Mouse (Mus musculus): ENCODE data around the gene Gli1. TPM values are rescaled to one million over a fixed set of nuclear protein-coding genes. Genes with fewer than 3 reads are reported as not detected.
A peak's percentile ranks its signal among the peaks of the same experiment; 100 is the strongest.

Gli1 gene
- polyA plus RNA-seq, 1 experiment from 2014 or later: 16.5 TPM

DNA sequence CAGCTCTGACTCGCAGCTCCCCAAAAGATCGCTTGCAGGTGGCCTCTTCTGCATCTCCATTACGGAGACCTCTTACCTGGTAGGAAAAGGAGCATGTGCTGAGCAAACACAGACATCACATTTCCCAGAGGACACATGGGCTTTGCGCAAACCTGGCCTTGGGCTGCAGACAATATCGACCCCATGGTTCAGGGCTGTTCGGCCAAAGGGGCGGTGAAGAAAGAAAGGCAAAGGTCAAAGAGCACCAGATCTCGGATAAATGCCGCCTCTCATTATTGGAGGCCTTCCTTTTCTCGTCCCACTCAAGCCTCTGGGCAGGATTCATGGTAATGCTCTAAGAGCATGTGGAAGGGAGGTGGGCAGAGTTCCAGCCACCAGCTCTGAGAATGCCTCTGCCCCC, 13.6 kb upstream of the Gli1 start:
- H3K36me3 ChIP-seq: no peaks in the 10 kb centered on the region
- H3K27me3 ChIP-seq: no peaks in the 10 kb centered on the region
- no peak for ATAC-seq (ENCODE audit: low FRiP score, low read depth)
- no peak overlapping the region for H3K4me3 ChIP-seq
- H3K9me3 ChIP-seq: no peaks in the 10 kb centered on the region
- no peak overlapping the region for H3K4me2 ChIP-seq (replicated peaks)
- H3K27ac ChIP-seq: no peak overlapping the region
- H3K9ac ChIP-seq: no peak overlapping the region
- peaks cover 12% of the 10 kb centered on the region for H3K4me1 ChIP-seq
- WGBS: 75% methylated on average over 10 of the region's 10 CpGs

DNA sequence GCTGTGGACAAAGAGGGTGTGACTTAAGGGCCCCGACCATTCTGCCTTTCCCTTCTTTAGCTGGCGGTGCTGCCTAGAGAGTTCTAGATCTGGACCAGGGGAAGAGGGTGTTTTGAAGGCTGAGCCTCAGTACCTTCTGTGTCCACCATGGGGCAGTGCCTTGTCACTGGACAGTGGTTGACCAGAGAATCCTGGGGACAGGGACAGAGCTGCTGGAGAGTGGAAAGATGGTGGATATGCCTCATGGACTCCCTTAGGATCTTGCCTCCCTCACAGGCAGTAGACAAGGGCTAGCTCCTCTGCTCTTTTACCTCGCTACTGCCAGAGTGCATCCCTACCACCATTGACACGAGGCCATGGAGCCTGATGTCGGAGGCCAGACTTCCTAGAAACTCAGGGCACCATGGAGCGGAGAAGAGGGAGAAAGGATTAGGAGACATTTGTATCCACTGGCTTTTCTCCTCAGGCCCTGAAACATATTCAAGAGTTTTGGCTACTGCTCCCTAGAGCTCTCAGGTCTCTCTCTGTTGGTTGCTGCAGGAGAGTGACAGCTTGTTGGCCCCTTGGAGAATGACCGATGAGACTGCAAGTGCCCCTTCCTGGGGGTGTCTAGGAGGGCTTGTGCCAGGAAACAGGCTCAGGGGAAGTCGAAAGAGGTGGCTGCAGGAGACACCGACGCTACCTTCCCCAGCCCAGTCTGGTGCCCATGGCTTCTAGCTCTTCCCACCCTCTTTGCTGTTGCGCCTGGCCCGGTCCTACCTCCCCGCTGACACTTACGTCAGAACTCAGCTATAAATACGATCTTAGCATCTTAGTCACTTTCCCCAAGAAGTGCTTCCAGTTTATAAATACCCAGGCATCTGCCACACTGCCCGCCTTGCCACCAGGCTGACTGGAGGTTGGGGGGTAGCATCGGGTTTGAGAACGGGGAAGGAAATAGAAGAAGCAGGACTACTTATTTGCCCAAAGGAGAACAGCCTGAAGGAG, 12.4 kb upstream of the Gli1 start, which contains the start of gene Inhbe:
Gene Inhbe (minus strand): TSS at position 503 of the 987 bp plus-strand sequence.
- Histone ChIP-seq H3K9me3 (no peaks in the 10 kb centered on the region), H3K9ac (no peak within 1 kb of the TSS), H3K4me1 (peaks cover 12% of the 10 kb centered on the region), H3K4me2 (replicated peaks) (no peak within 1 kb of the TSS), H3K36me3 (no peaks in the 10 kb centered on the region), H3K27me3 (no peaks in the 10 kb centered on the region), H3K27ac (no peak within 1 kb of the TSS), H3K4me3 (no peak within 1 kb of the TSS)
- 87% methylated on average over 18 of the region's 18 CpGs for WGBS
- ATAC-seq (ENCODE audit: low FRiP score, low read depth): no peak

DNA sequence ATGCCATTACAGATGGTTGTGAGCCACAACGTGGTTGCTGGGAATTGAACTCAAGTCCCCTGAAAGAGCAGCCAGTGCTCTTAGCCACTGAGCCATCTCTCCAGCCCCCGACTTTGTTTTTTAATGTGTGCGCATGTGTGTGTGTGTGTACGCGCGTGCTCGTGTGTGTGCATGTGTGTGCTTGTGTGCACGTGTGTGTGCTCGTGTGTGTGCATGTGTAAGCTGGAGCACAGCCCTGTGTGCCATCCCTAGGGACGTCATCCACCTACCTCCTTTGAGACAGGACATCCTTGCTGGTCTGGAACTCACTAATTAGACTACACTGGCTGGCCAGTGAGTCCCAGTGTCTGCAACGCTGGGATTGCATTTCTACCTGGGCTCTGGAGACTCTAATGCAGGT, 11.0 kb upstream of the Gli1 start:
- Histone ChIP-seq H3K36me3 (no peaks in the 10 kb centered on the region), H3K9ac (no peak overlapping the region), H3K4me3 (no peak overlapping the region), H3K27me3 (no peaks in the 10 kb centered on the region), H3K27ac (no peak overlapping the region), H3K9me3 (no peaks in the 10 kb centered on the region), H3K4me1 (peaks cover 12% of the 10 kb centered on the region), H3K4me2 (replicated peaks) (no peak overlapping the region)
- WGBS: 88% methylated on average over 11 of the region's 11 CpGs
- ATAC-seq (ENCODE audit: low FRiP score, low read depth): no peak

DNA sequence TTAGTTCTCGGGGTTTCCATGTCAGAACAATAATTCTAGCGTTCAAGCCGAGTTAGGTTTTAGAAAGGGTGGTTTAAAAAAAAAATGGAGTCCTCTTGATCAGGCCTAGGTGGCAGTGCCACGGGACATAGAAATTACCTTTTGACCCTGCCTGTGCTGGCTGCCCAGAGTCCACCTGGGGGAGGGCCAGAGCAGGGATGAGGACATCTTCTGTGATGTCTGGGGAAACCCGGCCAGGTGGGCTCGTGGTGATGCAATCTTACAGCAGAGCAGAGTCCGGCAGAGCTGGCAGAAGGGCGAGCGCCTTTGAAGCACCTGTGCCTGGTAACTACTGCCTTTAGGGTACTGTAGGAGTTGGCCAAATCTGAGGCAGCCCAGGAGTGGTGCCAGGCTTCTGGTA, 10.4 kb upstream of the Gli1 start:
- ATAC-seq (ENCODE audit: low FRiP score, low read depth): no peak
- 70% methylated on average over 9 of the region's 9 CpGs for WGBS
- Histone ChIP-seq H3K36me3 (no peaks in the 10 kb centered on the region), H3K9ac (no peak overlapping the region), H3K4me3 (no peak overlapping the region), H3K9me3 (no peaks in the 10 kb centered on the region), H3K4me1 (peaks cover 12% of the 10 kb centered on the region), H3K4me2 (replicated peaks) (no peak overlapping the region), H3K27ac (no peak overlapping the region), H3K27me3 (no peaks in the 10 kb centered on the region)

- Histone ChIP-seq H3K27ac (no peak overlapping the region), H3K36me3 (no peaks in the 10 kb centered on the region), H3K9me3 (no peaks in the 10 kb centered on the region), H3K9ac (0 out of 2 replicates have a peak overlapping the region, but pooled peaks have one; percentile 53), H3K4me1 (peaks cover 12% of the 10 kb centered on the region), H3K4me2 (replicated peaks) (no peak overlapping the region), H3K4me3 (no peak overlapping the region), H3K27me3 (no peaks in the 10 kb centered on the region)
- ATAC-seq (ENCODE audit: low FRiP score, low read depth): 0 out of 2 replicates have a peak, but pooled peaks have one; percentile 28
- 70% methylated on average over 8 of the region's 8 CpGs for WGBS
Observed at GRCm38 (mm10) chr10:127351719-127352118, 9.9 kb upstream of the Gli1 start.

GRCm38 (mm10) chr10:127351285-127351595, 9.5 kb upstream of the Gli1 start:
- Histone ChIP-seq H3K36me3 (no peaks in the 10 kb centered on the region), H3K27ac (no peak overlapping the region), H3K27me3 (no peaks in the 10 kb centered on the region), H3K4me1 (peaks cover 12% of the 10 kb centered on the region), H3K4me3 (peak overlapping the region; percentile 27; the same call in 1 of the 2 replicates), H3K9ac (peak overlapping the region; percentile 53; the same call in 1 of the 2 replicates), H3K4me2 (replicated peaks) (peak overlapping the region; percentile 60), H3K9me3 (no peaks in the 10 kb centered on the region)
- 76% methylated on average over 8 of the region's 8 CpGs for WGBS
- no peak for ATAC-seq (ENCODE audit: low FRiP score, low read depth)

DNA sequence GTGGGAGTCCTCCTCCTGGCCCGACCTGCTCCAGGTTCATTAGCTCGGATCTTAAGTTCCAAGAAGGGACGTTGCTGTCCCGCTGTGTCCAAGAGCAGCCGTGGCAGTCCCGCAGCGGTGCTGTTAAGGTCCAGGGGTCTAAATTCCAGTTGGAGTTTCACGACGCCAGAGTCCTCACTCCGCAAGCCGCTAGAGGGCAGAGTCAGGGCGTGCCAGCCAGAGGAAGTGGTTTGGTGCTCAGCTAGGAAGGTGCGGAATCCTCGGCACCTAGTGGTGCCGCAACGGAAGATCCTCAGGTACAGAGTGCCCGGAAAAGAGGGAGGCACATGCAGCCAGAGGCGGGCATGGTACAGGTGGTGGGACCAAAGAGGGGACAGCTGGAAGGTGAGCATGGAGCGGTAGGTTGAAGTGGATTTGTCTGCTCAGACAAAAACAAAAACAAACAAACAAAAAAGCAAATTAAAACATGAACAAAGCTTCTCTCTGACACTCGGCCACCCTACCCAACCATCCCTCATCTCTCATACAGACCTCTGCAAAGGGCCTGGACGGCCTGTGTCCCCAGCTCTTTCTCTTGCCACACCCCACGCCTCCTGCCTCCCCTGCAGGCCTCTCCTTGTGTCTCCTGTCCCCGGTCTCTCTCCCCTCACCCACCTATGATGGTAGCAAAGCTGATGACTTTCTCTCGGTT, 9.0 kb upstream of the Gli1 start:
- Histone ChIP-seq H3K9ac (peak overlapping the region; percentile 53; the same call in 1 of the 2 replicates), H3K27me3 (no peaks in the 10 kb centered on the region), H3K9me3 (no peaks in the 10 kb centered on the region), H3K27ac (no peak overlapping the region), H3K36me3 (no peaks in the 10 kb centered on the region), H3K4me1 (peaks cover 12% of the 10 kb centered on the region), H3K4me2 (replicated peaks) (peak overlapping the region; percentile 60), H3K4me3 (peak overlapping the region; percentile 27)
- 13% methylated on average over 24 of the region's 24 CpGs for WGBS
- peak; percentile 79 for ATAC-seq (ENCODE audit: low FRiP score, low read depth)

GRCm38 (mm10) chr10:127349810-127350209, 8.0 kb upstream of the Gli1 start:
- Histone ChIP-seq H3K9ac (no peak overlapping the region), H3K36me3 (no peaks in the 10 kb centered on the region), H3K4me1 (peaks cover 12% of the 10 kb centered on the region), H3K27me3 (no peaks in the 10 kb centered on the region), H3K27ac (no peak overlapping the region), H3K9me3 (no peaks in the 10 kb centered on the region), H3K4me3 (no peak overlapping the region), H3K4me2 (replicated peaks) (no peak overlapping the region)
- 82% methylated on average over 8 of the region's 8 CpGs for WGBS
- no peak for ATAC-seq (ENCODE audit: low FRiP score, low read depth)

GRCm38 (mm10) chr10:127348957-127349356, 7.2 kb upstream of the Gli1 start:
- H3K36me3 ChIP-seq: no peaks in the 10 kb centered on the region
- H3K27ac ChIP-seq: no peak overlapping the region
- no peaks in the 10 kb centered on the region for H3K9me3 ChIP-seq
- H3K27me3 ChIP-seq: no peaks in the 10 kb centered on the region
- no peak overlapping the region for H3K4me2 ChIP-seq (replicated peaks)
- no peak overlapping the region for H3K4me3 ChIP-seq
- H3K9ac ChIP-seq: no peak overlapping the region
- WGBS: 69% methylated on average over 4 of the region's 4 CpGs
- ATAC-seq (ENCODE audit: low FRiP score, low read depth): no peak
- peaks cover 12% of the 10 kb centered on the region for H3K4me1 ChIP-seq

- no peak overlapping the region for H3K27ac ChIP-seq
- H3K9ac ChIP-seq: no peak overlapping the region
- no peaks in the 10 kb centered on the region for H3K9me3 ChIP-seq
- ATAC-seq (ENCODE audit: low FRiP score, low read depth): no peak
- H3K27me3 ChIP-seq: no peaks in the 10 kb centered on the region
- H3K4me1 ChIP-seq: peaks cover 15% of the 10 kb centered on the region
- no peak overlapping the region for H3K4me3 ChIP-seq
- WGBS: 90% methylated on average over 3 of the region's 3 CpGs
- H3K4me2 ChIP-seq (replicated peaks): no peak overlapping the region
- no peaks in the 10 kb centered on the region for H3K36me3 ChIP-seq
Observed at GRCm38 (mm10) chr10:127346173-127346572, 4.4 kb upstream of the Gli1 start.

- Histone ChIP-seq H3K4me1 (peaks cover 27% of the 10 kb centered on the region), H3K4me3 (no peak overlapping the region), H3K4me2 (replicated peaks) (no peak overlapping the region), H3K27me3 (no peaks in the 10 kb centered on the region), H3K27ac (no peak overlapping the region), H3K36me3 (peaks cover under 1% of the 10 kb centered on the region; the same call in 1 of the 2 replicates), H3K9ac (no peak overlapping the region), H3K9me3 (no peaks in the 10 kb centered on the region)
- 72% methylated on average over 3 of the region's 3 CpGs for WGBS
- ATAC-seq (ENCODE audit: low FRiP score, low read depth): no peak
Observed at GRCm38 (mm10) chr10:127343029-127343428, 1.3 kb upstream of the Gli1 start.

DNA sequence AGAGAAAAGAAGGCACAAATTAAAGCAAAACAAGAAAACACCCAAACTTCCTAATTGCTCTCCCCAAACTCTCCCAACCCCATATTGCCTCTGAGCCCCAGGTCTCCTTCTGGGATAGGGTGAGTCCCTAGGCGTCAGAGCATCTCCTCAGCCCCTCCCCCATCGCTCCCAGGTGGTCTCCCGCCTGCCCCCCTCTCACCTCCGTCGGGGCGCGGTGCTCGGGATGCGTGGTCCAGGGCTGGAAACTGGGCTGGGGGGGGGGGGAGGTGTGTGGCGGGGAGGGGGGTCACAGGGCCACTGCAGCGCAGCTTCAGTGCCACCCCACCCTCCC, 449 bp downstream of the Gli1 start:
- peak overlapping the region; percentile 57 for H3K4me3 ChIP-seq
- H3K4me2 ChIP-seq (replicated peaks): peak overlapping the region; percentile 75
- WGBS: 0% methylated on average over 9 of the region's 11 CpGs
- peak overlapping the region; percentile 87 for H3K27ac ChIP-seq
- H3K9ac ChIP-seq: peak overlapping the region; percentile 63
- no peaks in the 10 kb centered on the region for H3K27me3 ChIP-seq
- H3K9me3 ChIP-seq: no peaks in the 10 kb centered on the region
- no peak for ATAC-seq (ENCODE audit: low FRiP score, low read depth)
- peaks cover 17% of the 10 kb centered on the region for H3K36me3 ChIP-seq
- H3K4me1 ChIP-seq: peaks cover 29% of the 10 kb centered on the region

Data from limb, embryonic 13.5 days (tissue).